Mouse (Mus musculus): ENCODE measurements around the gene Rbm6. TPM values are rescaled to one million over a fixed set of nuclear protein-coding genes. Genes with fewer than 3 reads are reported as not detected.
A peak's percentile ranks its signal among the peaks of the same experiment; 100 is the strongest.

Rbm6 gene
- 125 and 129 TPM in 2 replicates for polyA plus RNA-seq (2015; fragmentation: Nextera tagmentation; extraction: Ambion mirVana)

GRCm38 (mm10) chr9:107873137-107873536 is at the start of gene Rbm6:
TSS of gene Rbm6 (minus strand) at chr9:107873237.
- H3K27me3 ChIP-seq, result 0 out of 2 replicates have a peak, but pooled peaks cover 3% of the 10 kb centered on the region
- peak within 1 kb of the TSS; percentile 99 for H3K4me3 ChIP-seq
- 11% methylated on average over 14 of the region's 14 CpGs for WGBS
- no peaks in the 10 kb centered on the region for H3K9me3 ChIP-seq (replicated peaks)
- H3K4me1 ChIP-seq, result peaks cover 21% of the 10 kb centered on the region
- peak within 1 kb of the TSS; percentile 88 for H3K4me2 ChIP-seq
- ATAC-seq, result no peak
- H3K27ac ChIP-seq, result peak within 1 kb of the TSS; percentile 95
- peak within 1 kb of the TSS; percentile 99 for H3K9ac ChIP-seq
- H3K36me3 ChIP-seq (ENCODE audit: poor library complexity, severe bottlenecking), result no peaks in the 10 kb centered on the region

DNA sequence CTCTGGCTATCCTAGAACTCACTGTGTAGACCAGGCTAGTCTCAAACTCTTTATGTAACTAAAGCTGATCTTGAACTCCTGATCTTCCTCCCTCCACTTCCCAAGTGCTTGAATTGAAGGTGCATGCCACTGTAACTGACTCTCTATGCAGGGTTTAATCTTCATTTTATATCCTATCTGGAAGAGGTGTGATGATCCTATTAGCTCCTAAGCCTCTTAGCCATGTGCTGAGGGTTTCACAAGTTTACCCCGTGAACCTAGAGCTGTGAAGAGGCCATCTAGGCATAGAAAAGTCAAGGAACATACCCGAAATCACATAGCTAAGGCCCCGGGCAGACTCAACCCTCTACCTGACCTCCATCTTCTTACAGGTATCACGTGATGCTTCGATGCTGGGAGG is 46.4 kb upstream of the Rbm6 start:
- Histone ChIP-seq H3K9me3 (replicated peaks) (no peaks in the 10 kb centered on the region), H3K27ac (no peak overlapping the region), H3K4me1 (peaks cover 12% of the 10 kb centered on the region), H3K4me2 (no peak overlapping the region), H3K4me3 (no peak overlapping the region), H3K36me3 (ENCODE audit: poor library complexity, severe bottlenecking) (no peaks in the 10 kb centered on the region), H3K9ac (no peak overlapping the region), H3K27me3 (no peaks in the 10 kb centered on the region)
- WGBS, result 86% methylated on average over 5 of the region's 5 CpGs
- no peak for ATAC-seq

- Histone ChIP-seq H3K4me1 (peaks cover 8% of the 10 kb centered on the region), H3K4me3 (no peak overlapping the region), H3K27ac (no peak overlapping the region), H3K9ac (no peak overlapping the region), H3K27me3 (no peaks in the 10 kb centered on the region), H3K4me2 (no peak overlapping the region), H3K9me3 (replicated peaks) (no peaks in the 10 kb centered on the region), H3K36me3 (ENCODE audit: poor library complexity, severe bottlenecking) (no peaks in the 10 kb centered on the region)
- ATAC-seq, result no peak
- 90% methylated on average over 6 of the region's 6 CpGs for WGBS
These were observed 45.8 kb upstream of the Rbm6 start for GRCm38 (mm10) chr9:107918884-107919283.

GRCm38 (mm10) chr9:107917895-107918608 is 45.0 kb upstream of the Rbm6 start:
- no peak overlapping the region for H3K27ac ChIP-seq
- ATAC-seq, result no peak
- H3K9me3 ChIP-seq (replicated peaks), result no peaks in the 10 kb centered on the region
- H3K4me1 ChIP-seq, result peaks cover 6% of the 10 kb centered on the region
- no peaks in the 10 kb centered on the region for H3K27me3 ChIP-seq
- H3K9ac ChIP-seq, result 0 out of 2 replicates have a peak overlapping the region, but pooled peaks have one; percentile 45
- H3K36me3 ChIP-seq (ENCODE audit: poor library complexity, severe bottlenecking), result no peaks in the 10 kb centered on the region
- WGBS, result 43% methylated on average over 13 of the region's 13 CpGs
- no peak overlapping the region for H3K4me2 ChIP-seq
- no peak overlapping the region for H3K4me3 ChIP-seq

GRCm38 (mm10) chr9:107914764-107915420 is 41.9 kb upstream of the Rbm6 start:
- Histone ChIP-seq H3K9ac (no peak overlapping the region), H3K4me2 (no peak overlapping the region), H3K9me3 (replicated peaks) (no peaks in the 10 kb centered on the region), H3K4me3 (no peak overlapping the region), H3K4me1 (peaks cover 6% of the 10 kb centered on the region), H3K27me3 (no peaks in the 10 kb centered on the region), H3K36me3 (ENCODE audit: poor library complexity, severe bottlenecking) (no peaks in the 10 kb centered on the region), H3K27ac (no peak overlapping the region)
- no peak for ATAC-seq
- WGBS, result 89% methylated on average over 16 of the region's 16 CpGs

DNA sequence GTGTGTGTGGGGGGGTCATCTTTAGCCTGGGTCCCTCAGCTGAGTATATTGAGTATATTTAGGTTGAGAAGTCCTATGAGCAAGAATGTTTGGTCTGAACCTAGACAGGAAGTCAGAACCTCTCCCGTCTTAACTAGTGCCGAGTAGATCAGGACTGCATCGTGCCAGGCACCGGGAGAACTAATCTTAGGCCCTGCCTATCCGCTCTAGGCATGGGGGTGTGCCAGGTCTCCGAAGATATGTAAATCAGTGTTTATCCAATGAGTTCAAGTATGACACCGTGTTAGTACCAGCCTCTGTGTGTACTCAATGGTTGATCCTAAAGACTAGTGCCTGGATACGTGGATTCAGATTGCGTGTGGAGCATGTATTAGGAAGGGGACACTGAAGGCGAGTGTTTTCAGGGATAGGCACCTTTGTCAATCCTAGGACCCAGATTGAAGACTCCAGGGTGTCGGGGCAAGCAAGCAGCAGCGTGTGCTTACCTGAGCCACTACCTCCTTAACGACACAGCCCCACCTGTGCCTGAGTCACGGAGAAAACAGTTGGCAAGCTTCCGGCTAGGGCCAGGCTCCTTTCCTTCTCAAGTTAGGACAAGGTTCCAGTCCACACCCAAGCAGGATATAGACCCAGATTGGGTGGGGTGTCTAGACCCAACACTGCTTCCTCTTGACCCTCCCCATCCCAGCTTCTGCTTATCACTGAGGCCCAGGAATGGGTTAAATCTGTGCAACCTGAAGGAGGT is 37.2 kb upstream of the Rbm6 start:
- H3K9me3 ChIP-seq (replicated peaks), result no peaks in the 10 kb centered on the region
- no peak overlapping the region for H3K4me2 ChIP-seq
- H3K36me3 ChIP-seq (ENCODE audit: poor library complexity, severe bottlenecking), result no peaks in the 10 kb centered on the region
- no peak overlapping the region for H3K27ac ChIP-seq
- WGBS, result 91% methylated on average over 15 of the region's 15 CpGs
- no peak overlapping the region for H3K9ac ChIP-seq
- peaks cover 11% of the 10 kb centered on the region for H3K27me3 ChIP-seq
- no peak overlapping the region for H3K4me3 ChIP-seq
- ATAC-seq, result no peak
- H3K4me1 ChIP-seq, result peaks cover 26% of the 10 kb centered on the region

- Histone ChIP-seq H3K4me2 (peak overlapping the region; percentile 17; the same call in 1 of the 2 replicates), H3K27me3 (peaks cover 11% of the 10 kb centered on the region), H3K4me1 (peaks cover 26% of the 10 kb centered on the region), H3K27ac (no peak overlapping the region), H3K36me3 (ENCODE audit: poor library complexity, severe bottlenecking) (no peaks in the 10 kb centered on the region), H3K9me3 (replicated peaks) (no peaks in the 10 kb centered on the region), H3K9ac (0 out of 2 replicates have a peak overlapping the region, but pooled peaks have one; percentile 17), H3K4me3 (no peak overlapping the region)
- WGBS, result 23% methylated on average over 18 of the region's 18 CpGs
- ATAC-seq, result no peak
These were observed 35.5 kb upstream of the Rbm6 start for GRCm38 (mm10) chr9:107908410-107909158.

DNA sequence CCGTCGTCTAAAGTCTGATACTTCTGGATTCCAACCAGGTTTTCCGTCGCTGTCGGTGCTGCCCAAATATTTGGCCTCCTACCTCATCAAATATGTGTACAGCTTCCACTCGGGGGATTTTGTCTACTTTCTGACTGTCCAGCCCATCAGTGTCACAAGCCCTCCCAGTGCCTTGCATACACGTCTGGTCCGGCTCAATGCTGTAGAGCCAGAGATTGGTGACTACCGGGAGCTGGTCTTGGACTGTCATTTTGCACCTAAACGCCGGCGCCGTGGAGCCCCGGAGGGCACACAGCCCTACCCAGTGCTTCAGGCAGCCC is 34.7 kb upstream of the Rbm6 start:
- no peak for ATAC-seq
- Histone ChIP-seq H3K9me3 (replicated peaks) (no peaks in the 10 kb centered on the region), H3K9ac (no peak overlapping the region), H3K27me3 (peaks cover 11% of the 10 kb centered on the region), H3K36me3 (ENCODE audit: poor library complexity, severe bottlenecking) (peaks cover 2% of the 10 kb centered on the region; the same call in 1 of the 2 replicates), H3K4me3 (no peak overlapping the region), H3K27ac (no peak overlapping the region), H3K4me2 (no peak overlapping the region), H3K4me1 (peaks cover 26% of the 10 kb centered on the region)
- 89% methylated on average over 14 of the region's 14 CpGs for WGBS

- Histone ChIP-seq H3K4me1 (peaks cover 26% of the 10 kb centered on the region), H3K27ac (no peak overlapping the region), H3K9ac (0 out of 2 replicates have a peak overlapping the region, but pooled peaks have one; percentile 37), H3K9me3 (replicated peaks) (no peaks in the 10 kb centered on the region), H3K4me3 (peak overlapping the region; percentile 24; the same call in 1 of the 2 replicates), H3K4me2 (peak overlapping the region; percentile 52), H3K36me3 (ENCODE audit: poor library complexity, severe bottlenecking) (peaks cover 7% of the 10 kb centered on the region; the same call in 1 of the 2 replicates), H3K27me3 (peaks cover 14% of the 10 kb centered on the region)
- WGBS, result 56% methylated on average over 31 of the region's 31 CpGs
- 0 out of 2 replicates have a peak, but pooled peaks have one; percentile 1 for ATAC-seq
These were observed 34.1 kb upstream of the Rbm6 start for GRCm38 (mm10) chr9:107906967-107907800.

DNA sequence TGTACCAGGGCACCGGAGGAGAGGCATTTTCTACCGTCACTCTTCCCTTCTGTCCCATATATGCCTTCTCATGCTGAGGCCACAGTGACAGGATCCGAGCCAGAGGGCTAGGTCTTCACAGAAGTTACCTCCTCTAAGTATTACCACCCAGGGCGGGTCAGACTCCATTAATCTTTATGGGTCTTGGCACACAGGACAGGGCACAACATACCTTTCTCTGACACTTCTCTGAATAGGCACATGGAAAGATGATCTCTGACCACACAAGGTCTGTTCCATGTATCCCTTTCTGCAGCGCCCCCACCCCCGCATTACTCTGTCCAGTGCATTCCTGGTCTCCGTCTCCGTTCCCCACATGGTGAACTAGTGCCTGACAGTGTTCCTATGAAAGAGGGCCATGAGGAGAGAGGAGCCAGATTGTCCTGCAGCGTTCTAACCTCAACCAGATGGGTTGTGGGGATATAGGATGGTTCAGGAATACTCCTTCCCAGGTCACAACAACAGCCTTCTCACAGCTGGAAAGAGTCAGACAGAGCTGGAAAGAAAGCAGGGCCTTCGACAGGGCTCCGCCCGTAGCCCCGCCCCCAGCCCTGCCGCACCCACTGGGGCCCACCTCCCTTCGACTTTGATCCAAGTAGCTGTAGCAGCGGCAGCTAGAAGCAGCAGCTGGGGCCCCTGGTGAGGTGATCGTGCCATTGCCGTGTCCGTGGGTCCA is 33.4 kb upstream of the Rbm6 start, which contains the start of gene Mst1r:
Mst1r (plus strand) TSS at position 622 of the 715 bp plus-strand sequence.
- Histone ChIP-seq H3K36me3 (ENCODE audit: poor library complexity, severe bottlenecking) (peaks cover 8% of the 10 kb centered on the region; the same call in 1 of the 2 replicates), H3K4me1 (peaks cover 29% of the 10 kb centered on the region), H3K9ac (0 out of 2 replicates have a peak within 1 kb of the TSS, but pooled peaks have one; percentile 37), H3K4me3 (peak within 1 kb of the TSS; percentile 24; the same call in 1 of the 2 replicates), H3K27me3 (peaks cover 20% of the 10 kb centered on the region), H3K27ac (no peak within 1 kb of the TSS), H3K9me3 (replicated peaks) (no peaks in the 10 kb centered on the region), H3K4me2 (peak within 1 kb of the TSS; percentile 52)
- 0 out of 2 replicates have a peak, but pooled peaks have one; percentile 34 for ATAC-seq
- WGBS, result 24% methylated on average over 19 of the region's 19 CpGs
